Mouse (Mus musculus) olfactory bulb, adult 2 months (tissue): Measurements from ENCODE around the gene Itgb4. TPM values are rescaled to one million over a fixed set of nuclear protein-coding genes. Genes with fewer than 3 reads are reported as not detected.
"Not testable (repeated sequence)": the region's sequence is repeated elsewhere in the genome, so short reads cannot be mapped to it uniquely, and the experiment has no call there.

Experiments used
- H3K27ac ChIP-seq: fragments of 200-500 bp; 2 replicates; pipeline ENCODE4 v1.5.1; 2012; ENCODE audit warnings: low read depth, low read length; ENCODE audit not compliant: insufficient read depth
- H3K4me1 ChIP-seq: fragments of 200-500 bp; 2 replicates; pipeline ENCODE4 v1.6.1; 2012; ENCODE audit warnings: low read length; ENCODE audit not compliant: control insufficient read depth, insufficient read depth
- H3K4me3 ChIP-seq: fragments of 200-500 bp; 2 replicates; pipeline ENCODE4 v1.5.1; 2012; ENCODE audit warnings: mild to moderate bottlenecking, low read depth, low read length, moderate library complexity; ENCODE audit not compliant: insufficient read depth
- CTCF ChIP-seq: fragments of 200-500 bp; IDR thresholded peaks from 2 replicates; pipeline ENCODE4 v1.5.1; 2012; ENCODE audit warnings: low read depth, mild to moderate bottlenecking, low read length, moderate library complexity; ENCODE audit not compliant: insufficient read depth
- POLR2A ChIP-seq: fragments of 200-500 bp; IDR thresholded peaks from 2 replicates; pipeline ENCODE4 v1.6.1; 2012; ENCODE audit warnings: mild to moderate bottlenecking, low read depth, low read length, moderate library complexity; ENCODE audit not compliant: insufficient read depth
- WGBS: fragments of 180-500 bp; shearing (Covaris S2); methylation state at CpG from one replicate; pipeline ENCODE4 v1.1.7; 2018; 5-methylcytosine and 5-hydroxymethylcytosine counted together
- polyA plus RNA-seq: library from polyadenylated mRNA; stranded (reverse); fragments of >200 nt; gene quantifications from 2 replicates; pipeline ENCODE4 v1.2.4, GENCODE M21; 2012; ENCODE audit warnings: low replicate concordance; ENCODE audit not compliant: missing spikeins, insufficient read depth, insufficient read length

Itgb4 gene
- polyA plus RNA-seq, 1 experiment, result not detected

DNA sequence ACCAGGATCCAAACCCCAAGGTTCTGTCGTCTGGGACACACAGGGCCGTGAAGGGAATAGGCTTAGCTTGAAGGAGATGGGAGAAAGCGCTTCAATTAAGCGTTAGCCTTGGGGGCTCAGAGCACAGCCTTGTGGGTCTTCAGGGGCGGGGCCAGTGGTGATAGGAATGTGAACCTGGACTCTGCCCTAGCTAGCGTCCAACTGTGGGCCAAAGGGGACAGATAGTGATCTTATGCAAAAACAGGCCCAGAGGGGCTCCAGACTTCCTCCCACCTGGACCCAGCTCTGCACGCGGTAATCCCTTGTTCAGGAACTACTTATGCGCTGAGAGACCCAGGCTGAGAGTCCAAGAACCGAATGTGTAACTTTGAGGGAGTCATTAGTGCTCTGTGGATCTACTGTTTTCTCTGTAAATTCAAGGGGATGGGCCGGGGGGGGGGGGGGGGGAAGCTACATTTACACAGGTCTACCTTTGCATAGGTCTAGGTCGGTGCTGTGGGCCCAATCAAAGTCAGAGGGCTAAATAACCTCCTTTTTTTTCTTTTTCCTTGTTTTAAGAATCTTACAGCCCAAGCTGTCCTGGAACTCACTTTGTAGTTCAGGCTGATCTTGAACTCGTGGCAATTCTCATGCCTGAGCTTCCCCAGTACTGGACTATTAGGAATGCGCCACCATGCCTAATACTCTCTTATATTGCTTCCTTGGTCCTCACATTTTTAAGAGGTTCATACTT, 37.2 kb downstream of the Itgb4 start:
- H3K27ac ChIP-seq, result no peak overlapping the region
- peaks cover 11% of the 10 kb centered on the region for H3K4me1 ChIP-seq
- peak overlapping the region; percentile 56 for H3K4me3 ChIP-seq
- 51% methylated on average over 14 of the region's 14 CpGs for WGBS
- TF ChIP-seq POLR2A, result no peak
- TF ChIP-seq CTCF, result no peak

GRCm38 (mm10) chr11:116012262-116012947, 37.9 kb downstream of the Itgb4 start, which contains the start of gene Galk1:
Gene Galk1 (minus strand): TSS chr11:116012719.
- WGBS, result under 1% methylated on average over 55 of the region's 55 CpGs
- Histone ChIP-seq H3K4me3 (peak within 1 kb of the TSS; percentile 56), H3K27ac (no peak within 1 kb of the TSS), H3K4me1 (peaks cover 11% of the 10 kb centered on the region)
- TF ChIP-seq POLR2A (peak; percentile 45; the same call in 1 of the 2 replicates), CTCF (no peak)

DNA sequence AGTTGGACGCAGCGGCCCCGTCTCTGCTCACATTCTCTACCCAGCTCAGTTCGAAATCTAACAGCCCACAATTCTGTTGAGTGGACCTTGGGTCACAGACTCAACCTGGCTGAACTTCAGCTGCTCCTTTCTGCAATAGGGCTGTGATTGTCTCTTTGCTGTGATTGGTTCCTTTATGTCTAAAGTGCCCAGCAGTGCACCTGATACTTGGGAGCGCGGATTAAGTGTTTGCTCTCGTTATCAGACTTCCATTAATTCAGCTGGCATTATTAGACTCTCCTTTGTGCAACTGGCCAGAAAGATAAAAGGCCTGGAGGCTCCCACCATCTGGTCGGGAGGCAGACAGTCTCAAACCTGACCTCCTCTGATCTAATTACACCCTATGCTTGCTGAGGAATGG, 40.3 kb downstream of the Itgb4 start:
- Histone ChIP-seq H3K27ac (no peak overlapping the region), H3K4me1 (peaks cover 11% of the 10 kb centered on the region), H3K4me3 (no peak overlapping the region)
- 67% methylated on average over 8 of the region's 8 CpGs for WGBS
- no peak for TF ChIP-seq POLR2A
- TF ChIP-seq CTCF, result no peak

DNA sequence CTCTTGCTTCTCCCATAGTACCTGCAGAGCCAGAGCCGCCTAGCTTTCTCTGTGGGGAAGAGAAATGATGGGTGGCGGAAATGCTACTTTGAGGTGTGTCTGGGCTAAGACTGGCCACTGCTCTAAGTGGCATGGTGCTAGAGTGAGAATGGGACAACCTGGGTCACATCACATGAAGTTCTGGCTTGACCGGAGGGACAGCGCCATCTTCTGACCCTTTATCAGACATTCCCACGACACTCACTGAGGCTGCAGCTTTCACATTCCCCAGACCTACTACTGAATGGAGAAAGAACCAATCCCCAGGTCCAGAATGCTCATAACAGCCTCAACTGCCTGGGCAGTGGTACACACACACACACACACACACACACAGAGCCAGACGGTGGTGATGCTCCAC, 43.6 kb downstream of the Itgb4 start:
- Histone ChIP-seq H3K4me1 (peaks cover under 1% of the 10 kb centered on the region), H3K27ac (no peak overlapping the region), H3K4me3 (no peak overlapping the region)
- TF ChIP-seq CTCF (peak; percentile 15; the same call in 1 of the 2 replicates), POLR2A (no peak)
- WGBS, result 34% methylated on average over 6 of the region's 6 CpGs

DNA sequence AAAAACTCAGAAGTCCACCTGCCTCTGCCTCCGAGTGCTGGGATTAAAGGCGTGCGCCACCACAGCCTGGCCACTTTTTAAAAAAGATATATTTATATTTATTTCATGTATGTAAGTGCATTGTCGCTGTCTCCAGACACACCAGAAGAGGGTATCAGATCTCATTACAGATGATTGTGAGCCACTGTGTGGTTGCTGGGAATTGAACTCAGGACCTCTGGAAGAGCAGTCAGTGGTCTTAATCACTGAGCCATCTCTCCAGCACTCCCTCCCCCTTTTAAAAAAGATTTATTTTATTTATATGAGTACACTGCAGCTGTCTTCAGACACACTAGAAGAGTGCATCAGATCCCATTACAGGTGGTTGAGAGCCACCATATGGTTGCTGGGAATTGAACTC, 44.4 kb downstream of the Itgb4 start:
- not testable (repeated sequence) for H3K4me1 ChIP-seq, H3K27ac ChIP-seq, H3K4me3 ChIP-seq
- WGBS, result 92% methylated on average over 4 of the region's 4 CpGs

- TF ChIP-seq CTCF (no peak), POLR2A (no peak)
- no peak overlapping the region for H3K4me3 ChIP-seq
- WGBS, result 66% methylated on average over 1 of the region's 1 CpGs
- H3K27ac ChIP-seq, result no peak overlapping the region
- H3K4me1 ChIP-seq, result no peaks in the 10 kb centered on the region; the same call in 1 of the 2 replicates
Observed at GRCm38 (mm10) chr11:116019360-116019791, 44.9 kb downstream of the Itgb4 start.

GRCm38 (mm10) chr11:116019976-116020411, 45.5 kb downstream of the Itgb4 start:
- H3K4me1 ChIP-seq, result peaks cover under 1% of the 10 kb centered on the region; the same call in 1 of the 2 replicates
- no peak overlapping the region for H3K27ac ChIP-seq
- 80% methylated on average over 2 of the region's 2 CpGs for WGBS
- no peak for TF ChIP-seq CTCF
- TF ChIP-seq POLR2A, result no peak
- H3K4me3 ChIP-seq, result no peak overlapping the region

DNA sequence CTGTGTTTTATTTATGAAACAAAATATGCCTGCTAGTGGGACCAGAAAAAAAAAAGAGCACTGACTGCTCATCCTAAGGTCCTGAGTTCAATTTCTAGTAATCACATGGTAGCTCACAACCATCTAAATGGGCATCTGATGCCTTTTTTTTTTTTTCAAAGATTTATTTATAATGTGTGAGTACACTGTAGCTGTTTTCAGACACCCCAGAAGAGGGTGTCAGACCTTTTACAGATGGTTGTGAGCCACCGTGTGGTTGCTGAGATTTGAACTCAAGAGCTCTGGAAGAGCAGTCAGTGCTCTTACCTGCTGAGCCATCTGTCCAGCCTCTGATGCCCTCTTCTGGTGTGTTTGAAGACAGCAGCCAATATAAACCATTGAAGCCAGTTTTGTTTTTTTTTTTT, 46.0 kb downstream of the Itgb4 start:
- WGBS, result 9% methylated on average over 1 of the region's 1 CpGs
- H3K4me3 ChIP-seq, result no peak overlapping the region
- TF ChIP-seq POLR2A (no peak), CTCF (no peak)
- peaks cover 2% of the 10 kb centered on the region; the same call in 1 of the 2 replicates for H3K4me1 ChIP-seq
- no peak overlapping the region for H3K27ac ChIP-seq

DNA sequence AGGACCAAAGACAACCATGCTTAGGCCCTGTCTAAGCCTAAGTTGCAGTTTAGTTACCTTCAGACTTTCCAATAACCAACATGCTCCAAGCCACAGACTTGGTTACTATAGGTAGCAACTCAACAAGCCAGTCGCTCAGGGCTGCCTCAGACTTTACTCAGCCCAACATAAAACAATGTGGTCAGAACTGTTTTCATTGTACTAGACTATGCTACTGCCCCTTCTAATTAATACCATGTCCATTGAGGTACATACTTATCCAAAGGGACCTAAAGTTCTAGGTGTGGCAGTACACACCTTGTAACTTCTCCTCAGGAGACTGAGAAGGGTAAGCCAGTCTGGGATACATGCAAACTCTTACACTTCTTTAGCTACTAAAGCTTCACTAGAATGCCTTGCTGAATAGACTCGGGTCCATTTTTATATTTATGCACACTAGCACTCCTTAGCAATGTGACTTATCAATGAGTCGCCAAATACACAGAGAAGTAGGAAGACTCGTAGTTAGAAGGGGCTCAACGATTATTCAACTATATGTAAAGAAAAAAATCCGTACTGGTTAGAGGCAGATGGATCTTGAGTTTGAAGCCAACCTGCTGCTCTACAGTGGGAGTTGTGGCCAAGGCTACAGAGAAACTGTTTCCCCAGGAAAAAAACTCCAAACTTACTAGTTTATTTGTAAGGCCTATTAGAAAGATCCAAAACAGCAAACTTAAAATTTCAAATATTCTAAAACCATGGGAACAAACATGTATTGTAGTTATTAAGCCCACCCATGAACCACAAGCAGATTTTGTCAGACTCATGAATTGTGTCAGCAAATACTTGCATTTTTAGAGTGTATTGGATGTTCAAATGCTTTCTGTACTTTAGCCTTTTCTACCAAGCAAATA, 47.1 kb downstream of the Itgb4 start:
- H3K27ac ChIP-seq, result no peak overlapping the region
- no peak for TF ChIP-seq POLR2A
- WGBS, result 43% methylated on average over 6 of the region's 6 CpGs
- H3K4me3 ChIP-seq, result no peak overlapping the region
- H3K4me1 ChIP-seq, result peaks cover 2% of the 10 kb centered on the region; the same call in 1 of the 2 replicates
